Mouse (Mus musculus) naive thymus-derived CD4-positive, alpha-beta T cell, adult 2 months (primary cell): ENCODE data around the gene Pkn3.

Source experiments
- DNase-seq: peaks from one replicate; pipeline ENCODE4 v3.0.0-alpha.2; 2011; ENCODE audit warnings: low read depth

Pkn3 gene

GRCm38 (mm10) chr2:30095882-30096527, 18.5 kb downstream of the Pkn3 start:
- peak; percentile 74 for DNase-seq

GRCm38 (mm10) chr2:30100214-30100613, 22.7 kb downstream of the Pkn3 start:
- no peak for DNase-seq

GRCm38 (mm10) chr2:30106364-30106763, 28.9 kb downstream of the Pkn3 start:
- DNase-seq, result peak; percentile 77

- no peak for DNase-seq
Observed at GRCm38 (mm10) chr2:30107646-30108045, 30.2 kb downstream of the Pkn3 start.

- DNase-seq, result no peak
Observed at GRCm38 (mm10) chr2:30108260-30108659, 30.8 kb downstream of the Pkn3 start.

GRCm38 (mm10) chr2:30111500-30111899, 34.0 kb downstream of the Pkn3 start:
- DNase-seq, result no peak

- peak; percentile 52 for DNase-seq
Observed at GRCm38 (mm10) chr2:30112564-30112963, 35.1 kb downstream of the Pkn3 start.

- DNase-seq, result peak; percentile 87
Observed at GRCm38 (mm10) chr2:30119641-30120051, 42.2 kb downstream of the Pkn3 start.

GRCm38 (mm10) chr2:30120269-30120668, 42.8 kb downstream of the Pkn3 start:
- no peak for DNase-seq

GRCm38 (mm10) chr2:30122766-30123165, 45.3 kb downstream of the Pkn3 start:
- DNase-seq, result no peak

GRCm38 (mm10) chr2:30123729-30124471, 46.4 kb downstream of the Pkn3 start:
- peak; percentile 83 for DNase-seq

GRCm38 (mm10) chr2:30124472-30125274, 47.2 kb downstream of the Pkn3 start, which contains the start of gene Zer1:
Zer1 (minus strand) TSS chr2:30124585.
- DNase-seq, result peak; percentile 93

- DNase-seq, result peak; percentile 78
Observed at GRCm38 (mm10) chr2:30128789-30129188, 51.3 kb downstream of the Pkn3 start.

GRCm38 (mm10) chr2:30130156-30130555, 52.7 kb downstream of the Pkn3 start:
- DNase-seq, result no peak

- peak; percentile 29 for DNase-seq
Observed at GRCm38 (mm10) chr2:30131240-30131639, 53.8 kb downstream of the Pkn3 start.

- DNase-seq, result peak; percentile 31
Observed at GRCm38 (mm10) chr2:30132801-30133612, 55.5 kb downstream of the Pkn3 start.

GRCm38 (mm10) chr2:30133613-30134377, 56.3 kb downstream of the Pkn3 start, which contains the start of gene Tbc1d13:
Tbc1d13 (plus strand) TSS chr2:30133746.
- peak; percentile 99 for DNase-seq

GRCm38 (mm10) chr2:30134378-30134711, 56.9 kb downstream of the Pkn3 start:
- DNase-seq, result no peak

GRCm38 (mm10) chr2:30134928-30135620, 57.6 kb downstream of the Pkn3 start:
- no peak for DNase-seq

GRCm38 (mm10) chr2:30136458-30136857, 59.0 kb downstream of the Pkn3 start:
- DNase-seq, result no peak
